Mouse (Mus musculus): Measurements from ENCODE around the gene Panx3. TPM values are rescaled to one million over a fixed set of nuclear protein-coding genes. Genes with fewer than 3 reads are reported as not detected.

Gene Panx3
- not detected for total RNA-seq (2023)

GRCm38 (mm10) chr9:37669115-37669514, at the start of gene Panx3:
Panx3 (minus strand) TSS chr9:37669235.

GRCm38 (mm10) chr9:37716150-37716549, 47.1 kb upstream of the Panx3 start, which contains the start of gene Olfr160:
Olfr160 (minus strand) TSS chr9:37716250.

GRCm38 (mm10) chr9:37656931-37657481, 12.0 kb downstream of the Panx3 start, which contains the start of gene Tbrg1:
Tbrg1 (minus strand) TSS chr9:37657312.

GRCm38 (mm10) chr9:37613182-37613910, 55.7 kb downstream of the Panx3 start, which contains the start of gene Spa17:
Spa17 (minus strand) TSS chr9:37613722.

Other genes starting within 250 kb of the Panx3 start
- gene Robo3, start 236.0 kb downstream of the Panx3 start, total RNA-seq (2023) = under 1 TPM in 1 of 2 experiments, not detected in 1; 0.32 TPM
- 10 to 100 TPM; 41.1 to 48.9 TPM for gene Msantd2, start 179.9 kb downstream of the Panx3 start, total RNA-seq (2023)
- gene Esam, start 141.2 kb downstream of the Panx3 start, total RNA-seq (2023) = 1 to 10 TPM in 1 of 2 experiments, under 1 TPM in 1; 0.67 to 1.6 TPM
- gene Vsig2, start 130.0 kb downstream of the Panx3 start, total RNA-seq (2023) = not detected
- 1 to 10 TPM; 2.2 to 3.6 TPM for gene Nrgn, start 116.3 kb downstream of the Panx3 start, total RNA-seq (2023)
- gene Siae, start 113.5 kb downstream of the Panx3 start, total RNA-seq (2023) = 10 to 100 TPM in 1 of 2 experiments, 1 to 10 TPM in 1; 9.0 to 10.3 TPM
- not detected for gene Spa17, start 55.5 kb downstream of the Panx3 start, total RNA-seq (2023)
- gene Tbrg1, start 11.9 kb downstream of the Panx3 start, total RNA-seq (2023) = 10 to 100 TPM; 88.9 to 96.6 TPM
- not detected for gene Olfr160, start 47.0 kb upstream of the Panx3 start, total RNA-seq (2023)
- not detected for gene Olfr874, start 75.9 kb upstream of the Panx3 start, total RNA-seq (2023)
- gene Olfr875, start 102.6 kb upstream of the Panx3 start, total RNA-seq (2023) = not detected
- not detected for gene Olfr876, start 133.8 kb upstream of the Panx3 start, total RNA-seq (2023)
- not detected for gene Olfr877, start 185.0 kb upstream of the Panx3 start, total RNA-seq (2023)
- gene Olfr145, start 227.5 kb upstream of the Panx3 start, total RNA-seq (2023) = not detected
- not detected for gene Olfr878, start 248.6 kb upstream of the Panx3 start, total RNA-seq (2023)